In the genomic region with DNA sequence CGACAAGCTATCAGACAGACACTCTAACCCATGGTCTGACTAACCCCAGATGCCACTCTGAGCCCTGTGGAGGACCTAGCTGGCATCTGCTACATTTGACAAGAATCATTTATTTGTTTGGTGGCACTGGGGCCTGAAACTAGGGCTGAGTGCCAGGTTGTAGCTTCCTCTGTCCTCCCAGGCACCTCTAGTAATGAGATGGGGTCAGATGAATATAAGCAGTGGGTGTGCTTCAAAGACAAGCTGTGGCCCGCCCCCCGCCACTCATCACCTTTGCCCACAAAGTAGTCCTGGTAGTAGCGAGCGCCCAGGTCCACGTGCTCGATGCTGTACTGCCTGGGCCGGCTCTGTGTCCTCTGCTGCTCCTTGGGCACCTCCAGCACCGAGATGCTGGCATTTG, we compare ENCODE assay signal across 14 mouse cellular contexts.
"Had no signal": no experiment of that assay in that cellular context is flagged by ENCODE, and none has a peak within 500 bp of the region (broad histone marks: within the 10 kb centered on the region; RNA-seq: fewer than 3 reads in every experiment).

No protein-coding gene starts in this region.

- H3K27me3 ChIP-seq: midbrain, embryonic 13.5 days; midbrain, embryonic 15.5 days; neural tube, embryonic 12.5 days; stomach, embryonic 15.5 days had no signal

- DNase-seq: lung, adult 18-20 months; lung, embryonic 14.5 days; lung, postnatal 10 days; lung, postnatal 4 days; right cerebral cortex, postnatal 14 days; thymus, adult 2 months; thymus, postnatal 25 days; thymus, postnatal 4 days had no signal

- H3K9ac ChIP-seq: lung, embryonic 14.5 days; midbrain, embryonic 13.5 days; midbrain, embryonic 15.5 days; neural tube, embryonic 12.5 days; stomach, embryonic 15.5 days had no signal

- ATAC-seq: midbrain, embryonic 13.5 days; midbrain, embryonic 15.5 days had no signal

- H3K4me3 ChIP-seq: midbrain, embryonic 10.5 days; midbrain, embryonic 13.5 days; midbrain, embryonic 15.5 days; neural tube, embryonic 12.5 days; stomach, embryonic 15.5 days had no signal

- H3K4me2 ChIP-seq: lung, embryonic 14.5 days; midbrain, embryonic 13.5 days; midbrain, embryonic 15.5 days; neural tube, embryonic 12.5 days; stomach, embryonic 15.5 days had no signal

- H3K9me3 ChIP-seq: midbrain, embryonic 15.5 days; neural tube, embryonic 12.5 days; stomach, embryonic 15.5 days had no signal

- H3K4me1 ChIP-seq: midbrain, embryonic 15.5 days; neural tube, embryonic 12.5 days; stomach, embryonic 15.5 days had no signal

- H3K27ac ChIP-seq: midbrain, embryonic 10.5 days; midbrain, embryonic 13.5 days; midbrain, embryonic 15.5 days; neural tube, embryonic 12.5 days; stomach, embryonic 15.5 days; stomach, postnatal 0 days had no signal
